Mouse (Mus musculus): ENCODE measurements around the gene A930033H14Rik.

The A930033H14Rik gene

GRCm38 (mm10) chr10:69237185-69237584 is 24.3 kb upstream of the A930033H14Rik start:
- DNase-seq (ENCODE audit: low spot score in 2 of 2) = no peak

GRCm38 (mm10) chr10:69225951-69226350 is 13.1 kb upstream of the A930033H14Rik start:
- no peak for DNase-seq (ENCODE audit: low spot score in 2 of 2)

- no peak for DNase-seq (ENCODE audit: low spot score in 2 of 2)
Measured at GRCm38 (mm10) chr10:69225471-69225870, 12.6 kb upstream of the A930033H14Rik start.

GRCm38 (mm10) chr10:69224276-69224675 is 11.4 kb upstream of the A930033H14Rik start:
- no peak for DNase-seq (ENCODE audit: low spot score in 2 of 2)

GRCm38 (mm10) chr10:69223232-69223631 is 10.3 kb upstream of the A930033H14Rik start:
- no peak for DNase-seq (ENCODE audit: low spot score in 2 of 2)

- DNase-seq (ENCODE audit: low spot score in 2 of 2) = no peak
Measured at GRCm38 (mm10) chr10:69221955-69222354, 9.1 kb upstream of the A930033H14Rik start.

GRCm38 (mm10) chr10:69221148-69221547 is 8.2 kb upstream of the A930033H14Rik start:
- DNase-seq (ENCODE audit: low spot score in 2 of 2) = no peak

- DNase-seq (ENCODE audit: low spot score in 2 of 2) = no peak
Measured at GRCm38 (mm10) chr10:69220296-69220695, 7.4 kb upstream of the A930033H14Rik start.

- DNase-seq (ENCODE audit: low spot score in 2 of 2) = no peak
Measured at GRCm38 (mm10) chr10:69219289-69219626, 6.4 kb upstream of the A930033H14Rik start.

- no peak for DNase-seq (ENCODE audit: low spot score in 2 of 2)
Measured at GRCm38 (mm10) chr10:69218458-69219288, 5.8 kb upstream of the A930033H14Rik start.

GRCm38 (mm10) chr10:69217127-69217690 is 4.3 kb upstream of the A930033H14Rik start:
- no peak for DNase-seq (ENCODE audit: low spot score in 2 of 2)

- no peak for DNase-seq (ENCODE audit: low spot score in 2 of 2)
Measured at GRCm38 (mm10) chr10:69213986-69214385, 1.1 kb upstream of the A930033H14Rik start.

GRCm38 (mm10) chr10:69213451-69213877 is 566 bp upstream of the A930033H14Rik start:
- peak; percentile 55 to 58 for DNase-seq (ENCODE audit: low spot score in 2 of 2)

- DNase-seq (ENCODE audit: low spot score in 2 of 2) = peak; percentile 44 to 55
Measured at GRCm38 (mm10) chr10:69211976-69212375, 922 bp downstream of the A930033H14Rik start.

- DNase-seq (ENCODE audit: low spot score in 2 of 2) = no peak
Measured at GRCm38 (mm10) chr10:69211560-69211959, 1.3 kb downstream of the A930033H14Rik start.

GRCm38 (mm10) chr10:69210659-69211058 is 2.2 kb downstream of the A930033H14Rik start:
- no peak for DNase-seq (ENCODE audit: low spot score in 2 of 2)

- DNase-seq (ENCODE audit: low spot score in 2 of 2) = no peak
Measured at GRCm38 (mm10) chr10:69210006-69210405, 2.9 kb downstream of the A930033H14Rik start.

GRCm38 (mm10) chr10:69208705-69209104 is 4.2 kb downstream of the A930033H14Rik start:
- DNase-seq (ENCODE audit: low spot score in 2 of 2) = no peak

- no peak for DNase-seq (ENCODE audit: low spot score in 2 of 2)
Measured at GRCm38 (mm10) chr10:69207981-69208630, 4.8 kb downstream of the A930033H14Rik start.

GRCm38 (mm10) chr10:69207481-69207880 is 5.4 kb downstream of the A930033H14Rik start:
- no peak for DNase-seq (ENCODE audit: low spot score in 2 of 2)

- no peak for DNase-seq (ENCODE audit: low spot score in 2 of 2)
Measured at GRCm38 (mm10) chr10:69206081-69206480, 6.8 kb downstream of the A930033H14Rik start.

- DNase-seq (ENCODE audit: low spot score in 2 of 2) = no peak
Measured at GRCm38 (mm10) chr10:69204677-69205400, 8.1 kb downstream of the A930033H14Rik start.

All from right cerebral cortex, postnatal 10 days (tissue).